Mouse (Mus musculus): ENCODE results near the gene Pdk1. TPM values are rescaled to one million over a fixed set of nuclear protein-coding genes. Genes with fewer than 3 reads are reported as not detected.
A peak's percentile ranks its signal among the peaks of the same experiment; 100 is the strongest.
"Not testable (repeated sequence)": the region's sequence is repeated elsewhere in the genome, so short reads cannot be mapped to it uniquely, and the experiment has no call there.

The Pdk1 gene
- 13.6 to 21.8 TPM (median 21.5 TPM) in 3 replicates for total RNA-seq (2017)

DNA sequence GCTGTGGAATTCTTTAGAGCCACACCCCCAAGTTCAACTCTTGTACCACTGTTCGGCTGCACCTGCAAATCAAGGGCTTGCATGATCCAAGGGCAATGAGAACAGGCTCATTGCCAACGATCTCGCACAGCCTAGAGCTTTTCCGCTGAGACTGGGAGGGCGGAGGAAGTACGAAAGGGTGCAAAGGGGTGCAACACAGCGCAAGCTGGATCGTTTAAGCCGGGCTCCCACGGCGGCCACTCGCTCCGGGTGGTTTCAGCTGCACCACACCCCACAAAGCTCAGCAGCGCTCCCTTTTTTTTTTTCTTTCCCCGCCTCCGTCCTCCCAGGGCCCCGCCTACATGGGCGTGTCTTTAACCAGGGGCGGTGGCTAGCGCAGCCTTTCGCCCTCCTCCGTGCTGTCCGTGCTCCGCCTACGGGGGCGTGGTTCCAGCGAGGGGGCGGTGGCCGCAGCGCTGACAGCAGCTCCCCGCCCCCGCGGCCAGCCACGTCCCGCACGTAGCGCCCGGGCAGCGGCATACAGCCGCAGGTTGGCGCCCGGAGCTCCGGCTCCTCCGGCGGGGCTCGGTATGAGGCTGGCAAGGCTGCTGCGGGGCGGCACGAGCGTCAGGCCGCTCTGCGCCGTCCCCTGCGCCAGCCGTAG lies at the start of gene Pdk1:
Pdk1 (plus strand) TSS at position 424 of the 643 bp plus-strand sequence.
- peak; percentile 96 for ATAC-seq (replicated peaks; ENCODE audit: insufficient number of reproducible peaks, low FRiP score, low TSS enrichment, poor library complexity, severe bottlenecking)

GRCm38 (mm10) chr2:71824146-71824545 lies 48.9 kb upstream of the Pdk1 start:
- no peak for ATAC-seq (replicated peaks; ENCODE audit: insufficient number of reproducible peaks, low FRiP score, low TSS enrichment, poor library complexity, severe bottlenecking)

DNA sequence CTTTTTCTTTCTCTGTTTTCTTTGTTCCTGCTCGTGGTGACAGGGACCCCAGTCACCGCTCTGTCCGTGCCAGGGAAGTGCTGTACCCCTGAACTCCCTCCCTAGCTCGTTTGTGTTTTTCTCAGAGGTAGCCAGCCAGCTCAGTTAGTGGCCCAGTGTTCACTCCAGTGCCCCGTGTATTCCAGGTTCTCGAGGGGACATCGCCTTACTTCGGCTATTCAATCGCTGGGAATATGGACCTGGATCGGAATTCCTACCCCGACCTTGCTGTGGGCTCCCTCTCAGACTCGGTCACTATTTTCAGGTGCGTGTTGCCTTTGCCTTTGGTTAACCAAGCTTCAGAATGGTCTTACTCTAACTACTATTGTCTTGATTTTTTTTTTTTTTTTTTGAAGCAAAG lies 45.3 kb upstream of the Pdk1 start:
- ATAC-seq (replicated peaks; ENCODE audit: insufficient number of reproducible peaks, low FRiP score, low TSS enrichment, poor library complexity, severe bottlenecking), result no peak

GRCm38 (mm10) chr2:71828928-71829327 lies 44.1 kb upstream of the Pdk1 start:
- ATAC-seq (replicated peaks; ENCODE audit: insufficient number of reproducible peaks, low FRiP score, low TSS enrichment, poor library complexity, severe bottlenecking), result no peak

DNA sequence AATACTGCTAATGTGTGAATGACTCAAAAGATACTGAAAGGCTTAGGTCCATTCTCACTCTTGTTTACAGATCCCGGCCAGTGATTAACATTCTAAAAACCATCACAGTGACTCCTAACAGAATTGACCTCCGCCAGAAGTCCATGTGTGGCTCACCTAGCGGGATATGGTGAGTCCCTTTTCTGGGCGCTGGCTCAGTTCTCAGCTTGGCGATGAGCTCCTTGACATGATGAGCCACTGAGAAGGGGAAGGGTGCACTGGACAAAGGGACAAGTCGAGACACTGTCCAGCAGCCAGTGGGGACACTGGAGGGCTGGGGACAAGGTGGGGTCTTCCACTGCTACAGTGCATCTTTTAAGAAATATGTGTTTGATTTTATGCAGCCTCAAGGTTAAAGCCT lies 39.4 kb upstream of the Pdk1 start:
- peak; percentile 47 for ATAC-seq (replicated peaks; ENCODE audit: insufficient number of reproducible peaks, low FRiP score, low TSS enrichment, poor library complexity, severe bottlenecking)

DNA sequence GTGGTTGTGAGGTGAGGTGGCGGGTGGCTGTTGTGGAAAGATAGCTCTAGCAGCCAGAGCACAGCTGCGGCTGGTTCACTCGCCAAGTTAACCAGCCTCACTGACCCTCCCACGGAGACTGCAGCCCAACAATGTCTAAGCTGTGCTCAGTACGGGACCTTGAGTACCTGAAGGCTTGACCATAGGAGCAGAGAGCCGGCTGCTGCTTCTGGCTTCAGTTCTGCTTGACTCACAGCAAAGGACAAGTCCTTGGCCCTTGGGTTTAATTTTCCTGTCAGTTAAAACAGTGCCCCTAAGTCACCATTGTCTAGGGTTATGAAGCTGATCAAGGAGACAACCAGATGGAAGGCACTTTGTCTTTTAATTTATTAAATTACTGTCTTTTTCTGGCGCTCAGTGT lies 38.7 kb upstream of the Pdk1 start:
- 0 out of 2 replicates have a peak, but pooled peaks have one; percentile 44 for ATAC-seq (replicated peaks; ENCODE audit: insufficient number of reproducible peaks, low FRiP score, low TSS enrichment, poor library complexity, severe bottlenecking)

- no peak for ATAC-seq (replicated peaks; ENCODE audit: insufficient number of reproducible peaks, low FRiP score, low TSS enrichment, poor library complexity, severe bottlenecking)
Measured at GRCm38 (mm10) chr2:71835556-71835955, 37.5 kb upstream of the Pdk1 start.

- no peak for ATAC-seq (replicated peaks; ENCODE audit: insufficient number of reproducible peaks, low FRiP score, low TSS enrichment, poor library complexity, severe bottlenecking)
Measured at GRCm38 (mm10) chr2:71836232-71836631, 36.8 kb upstream of the Pdk1 start.

- ATAC-seq (replicated peaks; ENCODE audit: insufficient number of reproducible peaks, low FRiP score, low TSS enrichment, poor library complexity, severe bottlenecking), result no peak
Measured at GRCm38 (mm10) chr2:71837261-71837660, 35.8 kb upstream of the Pdk1 start.

GRCm38 (mm10) chr2:71837791-71838190 lies 35.2 kb upstream of the Pdk1 start:
- ATAC-seq (replicated peaks; ENCODE audit: insufficient number of reproducible peaks, low FRiP score, low TSS enrichment, poor library complexity, severe bottlenecking), result no peak; the same call in 1 of the 2 replicates

GRCm38 (mm10) chr2:71843316-71843715 lies 29.7 kb upstream of the Pdk1 start:
- peak; percentile 68 for ATAC-seq (replicated peaks; ENCODE audit: insufficient number of reproducible peaks, low FRiP score, low TSS enrichment, poor library complexity, severe bottlenecking)

DNA sequence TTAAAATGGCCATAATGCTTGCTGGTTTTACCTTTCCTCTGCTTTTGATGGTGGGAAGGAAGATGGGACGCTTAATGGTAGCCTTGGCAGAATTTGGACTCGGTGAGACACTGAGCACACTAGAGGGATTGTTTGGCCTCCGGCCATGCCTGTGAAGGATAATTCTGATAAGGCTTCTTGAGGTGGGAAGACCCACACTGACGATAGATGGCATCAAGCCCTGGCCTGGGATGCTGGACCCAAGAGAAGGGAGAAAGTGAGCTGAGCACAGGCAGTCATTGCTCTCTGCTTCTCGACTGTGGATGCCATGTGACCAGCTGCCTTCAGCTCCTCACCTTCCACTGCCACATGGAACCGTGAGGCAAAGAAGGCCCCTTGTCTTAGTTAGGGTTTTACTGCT lies 28.1 kb upstream of the Pdk1 start:
- no peak for ATAC-seq (replicated peaks; ENCODE audit: insufficient number of reproducible peaks, low FRiP score, low TSS enrichment, poor library complexity, severe bottlenecking)

DNA sequence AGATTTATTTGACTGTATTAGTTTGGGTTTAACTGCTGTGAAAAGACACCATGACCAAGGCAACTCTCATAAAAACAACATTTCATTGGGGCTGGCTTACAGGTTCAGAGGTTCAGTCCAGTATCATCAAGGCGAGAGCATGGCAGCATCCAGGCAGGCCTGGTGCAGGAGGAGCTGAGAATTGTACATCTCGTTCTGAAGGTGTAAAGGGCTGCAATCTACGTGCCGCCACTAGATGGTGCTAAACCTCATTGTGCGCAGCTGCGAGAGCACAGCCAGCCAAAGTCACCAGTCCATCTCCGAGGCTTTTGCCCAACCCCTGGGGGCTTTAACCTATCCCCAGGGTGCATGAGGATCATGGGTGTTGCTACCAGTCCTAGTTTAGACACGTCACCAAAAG lies 20.9 kb upstream of the Pdk1 start:
- not testable (repeated sequence) for ATAC-seq (replicated peaks; ENCODE audit: insufficient number of reproducible peaks, low FRiP score, low TSS enrichment, poor library complexity, severe bottlenecking)

GRCm38 (mm10) chr2:71855076-71855475 lies 17.9 kb upstream of the Pdk1 start:
- no peak for ATAC-seq (replicated peaks; ENCODE audit: insufficient number of reproducible peaks, low FRiP score, low TSS enrichment, poor library complexity, severe bottlenecking)

DNA sequence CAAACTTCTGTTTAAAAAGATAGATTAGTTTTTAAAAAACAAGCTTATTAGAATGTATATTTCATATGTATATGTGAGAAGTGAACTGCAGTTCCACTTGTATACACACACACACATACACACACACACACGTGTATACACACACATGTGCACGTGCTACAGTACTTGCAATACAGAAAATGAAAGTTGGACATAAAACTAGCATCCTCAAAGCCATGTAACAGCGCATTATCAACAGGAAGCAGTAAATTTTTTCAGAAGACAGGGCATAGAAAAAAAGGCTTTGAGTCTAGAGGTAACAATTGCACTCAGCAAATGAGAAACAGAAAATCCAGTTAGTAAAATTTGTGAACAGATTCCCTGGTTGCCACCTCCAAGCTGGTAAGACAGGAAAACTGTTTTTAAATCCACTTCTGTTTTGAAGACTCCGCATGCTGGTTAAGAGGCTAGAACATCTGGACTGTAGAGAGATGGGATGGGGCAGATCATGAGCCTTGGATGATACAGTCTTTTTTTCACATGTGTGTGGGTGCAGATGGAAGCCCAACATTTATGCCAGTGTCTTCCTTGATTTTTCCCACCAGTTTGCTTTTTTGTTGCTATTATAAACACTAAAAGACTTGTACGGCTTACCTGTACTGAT lies 9.4 kb upstream of the Pdk1 start:
- ATAC-seq (replicated peaks; ENCODE audit: insufficient number of reproducible peaks, low FRiP score, low TSS enrichment, poor library complexity, severe bottlenecking), result no peak

- ATAC-seq (replicated peaks; ENCODE audit: insufficient number of reproducible peaks, low FRiP score, low TSS enrichment, poor library complexity, severe bottlenecking), result no peak
Measured at GRCm38 (mm10) chr2:71865022-71865421, 8.0 kb upstream of the Pdk1 start.

DNA sequence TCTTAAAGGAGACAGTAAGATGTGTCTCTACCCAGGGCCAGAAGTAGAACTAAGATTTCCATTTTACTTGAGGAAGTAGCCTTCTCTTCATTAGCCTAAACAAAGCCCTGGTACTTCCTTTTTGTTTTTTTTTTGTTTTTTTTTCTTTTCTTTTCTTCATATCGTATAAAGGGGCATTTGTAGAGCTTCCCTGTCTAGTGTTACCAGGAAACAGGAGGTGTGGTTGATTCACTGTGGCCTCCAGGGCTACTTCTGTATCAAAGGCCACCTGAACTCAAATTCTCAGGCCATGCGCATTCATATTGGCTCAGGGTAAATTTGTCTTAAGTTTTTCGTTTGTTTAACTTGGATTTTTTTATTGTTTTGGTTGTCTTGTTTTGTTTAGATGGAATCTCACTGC lies 7.1 kb upstream of the Pdk1 start:
- ATAC-seq (replicated peaks; ENCODE audit: insufficient number of reproducible peaks, low FRiP score, low TSS enrichment, poor library complexity, severe bottlenecking), result no peak

DNA sequence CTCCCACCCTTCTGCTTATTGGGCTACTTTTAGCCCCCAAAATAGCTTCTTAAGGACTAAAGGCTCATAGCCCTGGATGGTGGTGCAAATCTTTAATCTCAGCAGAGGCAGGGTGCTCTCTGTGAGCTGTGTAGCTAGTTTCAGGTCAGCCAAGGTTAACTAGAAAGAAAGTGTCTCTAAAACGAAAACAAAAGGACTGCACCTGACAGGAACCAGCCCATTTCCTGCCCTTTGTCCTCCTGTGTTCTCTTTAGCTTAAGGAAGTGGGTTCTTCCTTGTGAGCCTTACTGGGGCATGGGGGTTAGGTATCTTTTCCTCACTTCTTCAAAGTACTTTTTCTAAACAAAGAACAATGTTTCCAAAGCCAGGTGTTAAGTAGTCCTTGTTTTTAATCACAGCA lies 6.5 kb upstream of the Pdk1 start:
- ATAC-seq (replicated peaks; ENCODE audit: insufficient number of reproducible peaks, low FRiP score, low TSS enrichment, poor library complexity, severe bottlenecking), result no peak; the same call in 1 of the 2 replicates

GRCm38 (mm10) chr2:71867019-71867418 lies 6.0 kb upstream of the Pdk1 start:
- no peak for ATAC-seq (replicated peaks; ENCODE audit: insufficient number of reproducible peaks, low FRiP score, low TSS enrichment, poor library complexity, severe bottlenecking)

DNA sequence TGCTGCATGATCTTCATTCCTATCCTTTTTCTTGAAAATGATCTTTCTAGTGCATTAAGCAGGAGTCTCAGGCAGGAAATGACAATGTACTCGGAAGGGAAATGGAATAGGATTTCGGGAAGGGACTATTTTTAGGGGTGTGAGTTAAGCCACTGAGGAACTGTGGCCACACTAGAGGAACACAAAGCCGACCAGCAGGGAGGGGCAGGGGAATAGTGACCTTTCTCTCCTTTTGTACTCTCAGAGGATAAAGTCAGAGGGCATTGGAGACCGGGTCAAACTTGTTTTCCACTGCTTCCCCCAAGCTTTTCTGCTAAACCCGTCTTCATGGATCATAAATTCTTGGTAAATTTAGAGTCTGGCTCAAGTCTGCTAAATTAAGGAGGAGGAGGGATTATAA lies 5.5 kb upstream of the Pdk1 start:
- ATAC-seq (replicated peaks; ENCODE audit: insufficient number of reproducible peaks, low FRiP score, low TSS enrichment, poor library complexity, severe bottlenecking), result no peak; the same call in 1 of the 2 replicates

Data from monocyte, adult 5-6 weeks (primary cell).